Mouse (Mus musculus) CH12.LX (cell line): ENCODE results near the gene Arl15. TPM values are rescaled to one million over a fixed set of nuclear protein-coding genes. Genes with fewer than 3 reads are reported as not detected.

Experiments
- DNase-seq: peaks from one replicate; pipeline ENCODE4 v3.0.0-alpha.2; 2013; ENCODE audit errors: extremely low read depth
- H3K27ac ChIP-seq: 2 replicates; pipeline ENCODE4 v1.5.1; 2012; ENCODE audit warnings: low read depth, mild to moderate bottlenecking, control low read depth, moderate library complexity; ENCODE audit not compliant: insufficient read depth
- H3K27me3 ChIP-seq: replicated peaks from 2 replicates; pipeline ENCODE3; 2012; ENCODE audit warnings: inconsistent platforms
- H3K36me3 ChIP-seq, 2 experiments: replicated peaks in 1 of 2; 2 replicates each; pipeline versions ENCODE3 to v1.6.1; 2012; ENCODE audit warnings: inconsistent platforms in 1 of 2, low read length in 1 of 2, mild to moderate bottlenecking in 1 of 2, mixed read lengths in 1 of 2, moderate library complexity in 1 of 2; ENCODE audit not compliant: control insufficient read depth in 1 of 2, insufficient read depth in 1 of 2
- H3K4me1 ChIP-seq, 2 experiments: 2 replicates each; pipeline ENCODE4 v1.6.1; 2012; ENCODE audit warnings: inconsistent platforms in 1 of 2, moderate library complexity in 1 of 2; ENCODE audit not compliant: insufficient read depth in 2 of 2, control insufficient read depth in 1 of 2
- H3K4me2 ChIP-seq: 2 replicates; pipeline ENCODE4 v1.6.1; 2012; ENCODE audit warnings: low read depth, mild to moderate bottlenecking, control low read depth; ENCODE audit not compliant: poor library complexity, insufficient read depth, severe bottlenecking
- H3K4me3 ChIP-seq, 3 experiments: fragments of 150-350 bp in 1 of 3; sonication (generic) in 1 of 3; replicated peaks in 1 of 3; 2 replicates each; pipeline versions ENCODE3 to v1.5.1; 2011 to 2012; ENCODE audit warnings: low read depth in 2 of 3, low read length in 2 of 3, mild to moderate bottlenecking in 2 of 3, moderate library complexity in 2 of 3, control low read depth in 1 of 3, improper control_type of control experiment in 1 of 3, inconsistent platforms in 1 of 3, mixed read lengths in 1 of 3; ENCODE audit not compliant: poor library complexity in 1 of 3
- H3K79me2 ChIP-seq: replicated peaks from 2 replicates; pipeline ENCODE4 v1.6.1; 2012; ENCODE audit warnings: mild to moderate bottlenecking, moderate library complexity; ENCODE audit not compliant: control insufficient read depth, poor library complexity, insufficient read depth, severe bottlenecking; ENCODE audit errors: extremely low read depth
- H3K9ac ChIP-seq: 2 replicates; pipeline ENCODE4 v1.6.1; 2012; ENCODE audit warnings: low read depth, mild to moderate bottlenecking, control low read depth, moderate library complexity; ENCODE audit not compliant: insufficient read depth
- H3K9me3 ChIP-seq: replicated peaks from 2 replicates; pipeline ENCODE3; 2012; ENCODE audit warnings: low read length, inconsistent platforms, mixed read lengths
- BHLHE40 ChIP-seq: IDR thresholded peaks from 2 replicates; pipeline ENCODE4 v1.6.1; 2011; ENCODE audit warnings: mild to moderate bottlenecking, low read depth, low read length, improper control_type of control experiment
- CHD2 ChIP-seq: IDR thresholded peaks from 2 replicates; pipeline ENCODE4 v1.6.1; 2011; ENCODE audit warnings: low read length, improper control_type of control experiment
- CTCF ChIP-seq, 2 experiments: IDR thresholded peaks in 1 of 2; conservative IDR thresholded peaks in 1 of 2; 2 replicates each; pipeline ENCODE4 v1.5.1; 2011 to 2012; ENCODE audit warnings: low read depth in 2 of 2, low read length in 2 of 2, improper control_type of control experiment in 1 of 2, inconsistent platforms in 1 of 2, mild to moderate bottlenecking in 1 of 2, moderate library complexity in 1 of 2
- ELF1 ChIP-seq: IDR thresholded peaks from 2 replicates; pipeline ENCODE4 v1.6.1; 2014; ENCODE audit warnings: low read depth, mild to moderate bottlenecking, inconsistent platforms, low read length, improper control_type of control experiment
- EP300 ChIP-seq: IDR thresholded peaks from 2 replicates; pipeline ENCODE4 v1.6.1; 2011; ENCODE audit warnings: low read length, improper control_type of control experiment
- HCFC1 ChIP-seq: IDR thresholded peaks from 2 replicates; pipeline ENCODE4 v1.6.1; 2012; ENCODE audit warnings: low read depth, mild to moderate bottlenecking, inconsistent platforms, low read length, improper control_type of control experiment
- IRF4 ChIP-seq: IDR thresholded peaks from 2 replicates; pipeline ENCODE4 v1.6.1; 2014; ENCODE audit warnings: low read depth, mild to moderate bottlenecking, inconsistent platforms, low read length, improper control_type of control experiment
- JUN ChIP-seq: IDR thresholded peaks from 2 replicates; pipeline ENCODE4 v1.6.1; 2011; ENCODE audit warnings: low read depth, mild to moderate bottlenecking, low read length, improper control_type of control experiment, moderate library complexity; ENCODE audit not compliant: insufficient read depth
- KAT2A ChIP-seq: IDR thresholded peaks from 2 replicates; pipeline ENCODE4 v1.6.1; 2012; ENCODE audit warnings: low read length, improper control_type of control experiment, inconsistent platforms; ENCODE audit not compliant: insufficient replicate concordance
- MAZ ChIP-seq: IDR thresholded peaks from 2 replicates; pipeline ENCODE4 v1.6.1; 2012; ENCODE audit warnings: low read depth, mild to moderate bottlenecking, inconsistent platforms, low read length, improper control_type of control experiment, moderate library complexity
- MEF2A ChIP-seq: IDR thresholded peaks from 2 replicates; pipeline ENCODE4 v1.6.1; 2014; ENCODE audit warnings: low read depth, mild to moderate bottlenecking, inconsistent platforms, low read length, improper control_type of control experiment, borderline replicate concordance
- MXI1 ChIP-seq: IDR thresholded peaks from 2 replicates; pipeline ENCODE4 v1.6.1; 2011; ENCODE audit warnings: mild to moderate bottlenecking, low read depth, low read length, improper control_type of control experiment
- MYC ChIP-seq: IDR thresholded peaks from 2 replicates; pipeline ENCODE4 v1.6.1; 2011; ENCODE audit warnings: low read depth, mild to moderate bottlenecking, improper control_type of control experiment, low read length
- NELFE ChIP-seq: IDR thresholded peaks from 2 replicates; pipeline ENCODE4 v1.6.1; 2011; ENCODE audit warnings: low read depth, low read length, improper control_type of control experiment
- PAX5 ChIP-seq: IDR thresholded peaks from 2 replicates; pipeline ENCODE4 v1.6.1; 2012; ENCODE audit warnings: low read length, inconsistent platforms, mixed read lengths
- POLR2A ChIP-seq: IDR thresholded peaks from 2 replicates; pipeline ENCODE4 v1.6.1; 2011; ENCODE audit warnings: low read depth, mild to moderate bottlenecking, improper control_type of control experiment, low read length
- POLR2AphosphoS2 ChIP-seq: IDR thresholded peaks from 2 replicates; pipeline ENCODE4 v1.6.1; 2011; ENCODE audit warnings: low read depth, low read length, improper control_type of control experiment
- RAD21 ChIP-seq: IDR thresholded peaks from 2 replicates; pipeline ENCODE4 v1.6.1; 2011; ENCODE audit warnings: low read depth, mild to moderate bottlenecking, low read length, improper control_type of control experiment, moderate library complexity
- SIN3A ChIP-seq: IDR thresholded peaks from 2 replicates; pipeline ENCODE4 v1.6.1; 2012; ENCODE audit warnings: low read length, improper control_type of control experiment, inconsistent platforms
- SMC3 ChIP-seq: IDR thresholded peaks from 2 replicates; pipeline ENCODE4 v1.6.1; 2011; ENCODE audit warnings: low read depth, low read length, improper control_type of control experiment
- TBP ChIP-seq: conservative IDR thresholded peaks from 2 replicates; pipeline ENCODE4 v1.6.1; 2011; ENCODE audit warnings: low read depth, low read length, improper control_type of control experiment
- TCF12 ChIP-seq: IDR thresholded peaks from 2 replicates; pipeline ENCODE4 v1.6.1; 2014; ENCODE audit warnings: low read depth, mild to moderate bottlenecking, inconsistent platforms, low read length, improper control_type of control experiment
- USF1 ChIP-seq: IDR thresholded peaks from 2 replicates; pipeline ENCODE4 v1.6.1; 2014; ENCODE audit warnings: low read depth, mild to moderate bottlenecking, inconsistent platforms, low read length, improper control_type of control experiment
- USF2 ChIP-seq: conservative IDR thresholded peaks from 2 replicates; pipeline ENCODE4 v1.6.1; 2011; ENCODE audit warnings: low read depth, low read length, improper control_type of control experiment
- ZC3H11A ChIP-seq: IDR thresholded peaks from 2 replicates; pipeline ENCODE4 v1.6.1; 2012; ENCODE audit warnings: low read depth, mild to moderate bottlenecking, inconsistent platforms, low read length, improper control_type of control experiment
- ZMIZ1 ChIP-seq: IDR thresholded peaks from 2 replicates; pipeline ENCODE4 v1.6.1; 2012; ENCODE audit warnings: low read depth, mild to moderate bottlenecking, inconsistent platforms, low read length, improper control_type of control experiment
- ZNF384 ChIP-seq: IDR thresholded peaks from 2 replicates; pipeline ENCODE4 v1.6.1; 2012; ENCODE audit warnings: low read depth, low read length, improper control_type of control experiment, inconsistent platforms
- dilution Hi-C: fragments of 300-500 bp; cut with MboI; formaldehyde crosslinking; loops from 2 replicates; pipeline ENCODE4 v1.14.3; 2020; ENCODE audit warnings: low sequenced_read_pairs; ENCODE audit not compliant: extremely low pct_unique_long_range_greater_than_20kb, extremely low pct_ligation_motif_present
- in situ Hi-C: fragments of 300-500 bp; cut with MboI; formaldehyde crosslinking; loops from 3 replicates; pipeline ENCODE4 v1.14.3; 2019; ENCODE audit warnings: low sequenced_read_pairs, low pct_ligation_motif_present, low pct_unique_long_range_greater_than_20kb, mixed read lengths
- polyA plus RNA-seq: library from polyadenylated mRNA; unstranded; fragments of >175 nt; gene quantifications from 2 replicates; pipeline ENCODE4 v1.2.1, GENCODE M21; 2012; ENCODE audit warnings: low read depth; ENCODE audit not compliant: insufficient read length
- total RNA-seq, 2 experiments: library from RNA; depleted of rRNA; stranded (reverse); fragments of 300-350 nt in 1 of 2; fragments of >200 nt in 1 of 2; gene quantifications; 2 replicates each; pipeline ENCODE4 v1.2.3; 2012 to 2014

The Arl15 gene
- 2.2 and 2.5 TPM in 2 replicates for total RNA-seq (2012; rRNA removed)
- total RNA-seq (2014; rRNA removed), result 5.0 and 5.2 TPM in 2 replicates
- 4.2 and 4.8 TPM in 2 replicates for polyA plus RNA-seq

DNA sequence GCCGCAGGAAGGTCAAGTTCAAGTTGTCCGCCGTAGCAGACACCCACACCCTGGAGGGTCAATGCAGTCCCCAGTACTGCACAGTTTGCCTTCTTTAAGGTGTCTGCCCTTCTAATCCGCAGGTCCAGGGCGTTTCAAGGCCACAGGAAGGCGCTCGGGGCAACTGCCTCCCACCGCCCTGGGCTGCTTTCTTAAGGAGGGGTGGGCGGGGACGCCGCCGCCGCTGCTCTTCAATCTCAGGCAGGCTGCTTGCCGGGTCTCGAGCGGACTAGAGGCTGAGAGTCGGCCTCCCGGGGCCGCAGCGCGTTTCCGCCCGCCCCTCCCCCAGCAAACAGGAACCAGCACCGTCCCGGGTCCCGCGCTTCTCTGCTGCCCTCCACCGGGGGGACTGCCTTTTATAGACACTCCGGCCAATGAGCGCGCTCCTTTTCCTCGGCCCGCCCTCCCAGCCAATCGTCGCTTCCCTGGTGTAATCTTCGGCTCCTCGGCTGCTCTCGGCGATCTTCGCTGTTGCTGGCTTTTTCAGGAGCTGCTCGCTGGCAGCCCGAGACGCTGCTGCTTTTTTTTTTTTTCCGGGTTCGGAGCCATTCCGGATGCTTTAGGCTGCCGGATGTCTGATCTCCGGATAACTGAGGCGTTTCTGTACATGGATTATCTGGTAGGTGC, at the start of gene Arl15:
Gene Arl15 (plus strand): TSS at position 467 of the 666 bp plus-strand sequence.
- peak within 1 kb of the TSS; percentile 99 for H3K9ac ChIP-seq
- peak within 1 kb of the TSS; percentile 9; the same call in 1 of the 2 replicates for H3K27ac ChIP-seq
- in situ Hi-C loops, result no loop called here
- H3K79me2 ChIP-seq, result 0 out of 2 replicates have a peak, but pooled peaks cover 3% of the 10 kb centered on the region
- H3K36me3 ChIP-seq, result no peaks in the 10 kb centered on the region
- DNase-seq, result peak; percentile 96
- dilution Hi-C loops, result no loop called here
- no peaks in the 10 kb centered on the region for H3K27me3 ChIP-seq
- peaks cover 3 to 15% of the 10 kb centered on the region in 2 experiments; a peak in 3 of 4 replicates for H3K4me1 ChIP-seq
- H3K4me3 ChIP-seq, result peak within 1 kb of the TSS; percentile 69 to 74 (median 73)
- H3K4me2 ChIP-seq, result peak within 1 kb of the TSS; percentile 88
- no peaks in the 10 kb centered on the region for H3K9me3 ChIP-seq
- TF ChIP-seq SMC3 (no peak), RAD21 (no peak; the same call in 1 of the 2 replicates), USF1 (no peak), ZMIZ1 (peak; percentile 89), TBP (peak; percentile 98), ZC3H11A (no peak), SIN3A (peak; percentile 63; the same call in 1 of the 2 replicates), MXI1 (no peak), EP300 (no peak), ELF1 (peak; percentile 82), TCF12 (peak; percentile 99), CHD2 (peak; percentile 78), BHLHE40 (peak; percentile 17; the same call in 1 of the 2 replicates), CTCF (conservative IDR thresholded peaks at IDR 0.05 in 1 of 2, IDR thresholded peaks at IDR 0.05 in 1 of 2; ENCODE audit: low read depth in 2 of 2, low read length in 2 of 2) (peak in 1 of 2 experiments; percentile 34; a peak in 2 of 4 replicates), NELFE (peak; percentile 95), USF2 (no peak), ZNF384 (peak; percentile 92), PAX5 (no peak), JUN (no peak), MEF2A (peak; percentile 59; the same call in 1 of the 2 replicates), POLR2A (peak; percentile 99), HCFC1 (peak; percentile 69), MAZ (0 out of 2 replicates have a peak, but pooled peaks have one; percentile 10), POLR2AphosphoS2 (peak; percentile 84; the same call in 1 of the 2 replicates), MYC (no peak), IRF4 (peak; percentile 70), KAT2A (0 out of 2 replicates have a peak, but pooled peaks have one; percentile 69)
